Mouse (Mus musculus) lung, adult 2 months (tissue): Measurements from ENCODE around the gene Slf2.

Source experiments
- CTCF ChIP-seq: fragments of 200-500 bp; IDR thresholded peaks from 2 replicates; pipeline ENCODE4 v1.5.1; 2011; ENCODE audit warnings: mild to moderate bottlenecking, low read length, control low read depth; ENCODE audit not compliant: insufficient read depth
- POLR2A ChIP-seq: fragments of 200-500 bp; IDR thresholded peaks from 2 replicates; pipeline ENCODE4 v1.6.1; 2011; ENCODE audit warnings: low read depth, mild to moderate bottlenecking, control low read depth, low read length, borderline replicate concordance; ENCODE audit errors: extremely low read depth

GRCm38 (mm10) chr19:44921466-44922139 is 9.3 kb upstream of the Slf2 start:
- TF ChIP-seq POLR2A = no peak
- no peak for TF ChIP-seq CTCF
